Mouse (Mus musculus) neural tube, embryonic 11.5 days (tissue): ENCODE measurements around the gene Hspa12a. TPM values are rescaled to one million over a fixed set of nuclear protein-coding genes. Genes with fewer than 3 reads are reported as not detected.

Source experiments
- ATAC-seq: fragments of 200-750 bp; cut with Nextera tagmentation; 2 replicates; pipeline ENCODE4 v1.8.0; 2017; ENCODE audit warnings: moderate number of reproducible peaks, mild to moderate bottlenecking, moderate TSS enrichment, moderate library complexity; ENCODE audit not compliant: insufficient read depth, low FRiP score, low TSS enrichment
- DNase-seq: peaks from one replicate; pipeline ENCODE4 v3.0.0-alpha.2; 2015; ENCODE audit warnings: low spot score
- H3K27ac ChIP-seq: fragments of 300-500 bp; sonication (generic); 2 replicates; pipeline ENCODE4 v1.5.1; 2014; ENCODE audit warnings: low read depth, mild to moderate bottlenecking, low read length
- H3K27me3 ChIP-seq: fragments of 300-500 bp; sonication (generic); 2 replicates; pipeline ENCODE4 v1.6.1; 2014; ENCODE audit warnings: mild to moderate bottlenecking, low read length, mixed read lengths; ENCODE audit not compliant: control insufficient read depth, insufficient read depth
- H3K36me3 ChIP-seq: fragments of 300-500 bp; sonication (generic); 2 replicates; pipeline ENCODE4 v1.6.1; 2014; ENCODE audit warnings: mild to moderate bottlenecking, low read length, moderate library complexity, mixed read lengths; ENCODE audit not compliant: control insufficient read depth, insufficient read depth
- H3K4me1 ChIP-seq: fragments of 300-500 bp; sonication (generic); 2 replicates; pipeline ENCODE4 v1.6.1; 2014; ENCODE audit warnings: low read length, mixed read lengths; ENCODE audit not compliant: control insufficient read depth, insufficient read depth
- H3K4me2 ChIP-seq: fragments of 300-500 bp; sonication (generic); 2 replicates; pipeline ENCODE4 v1.6.1; 2014; ENCODE audit warnings: low read depth, mild to moderate bottlenecking, moderate library complexity
- H3K4me3 ChIP-seq: fragments of 300-500 bp; sonication (generic); 2 replicates; pipeline ENCODE4 v1.5.1; 2014; ENCODE audit warnings: low read depth, low read length
- H3K9ac ChIP-seq: fragments of 300-500 bp; sonication (generic); 2 replicates; pipeline ENCODE4 v1.6.1; 2014; ENCODE audit warnings: mild to moderate bottlenecking, low read length
- H3K9me3 ChIP-seq: fragments of 300-500 bp; sonication (generic); 2 replicates; pipeline ENCODE4 v1.6.1; 2016; ENCODE audit warnings: low read length; ENCODE audit not compliant: control insufficient read depth
- WGBS: fragments of 180-500 bp; shearing (Covaris S2); extraction: QIAGEN DNeasy Blood & Tissue Kit; methylation state at CpG from one replicate; pipeline ENCODE4 v1.1.7; 2014; 5-methylcytosine and 5-hydroxymethylcytosine counted together
- polyA plus RNA-seq: library from polyadenylated mRNA; unstranded; fragments of >200 nt; fragmentation: Nextera tagmentation; extraction: Ambion mirVana; gene quantifications from 2 replicates; pipeline ENCODE4 v1.2.1, GENCODE M21; 2014

The Hspa12a gene
- polyA plus RNA-seq, 1 experiment from 2014 or later, result 27.8 TPM

- Histone ChIP-seq H3K4me3 (no peak overlapping the region), H3K27me3 (no peaks in the 10 kb centered on the region), H3K4me2 (no peak overlapping the region), H3K36me3 (no peaks in the 10 kb centered on the region), H3K9me3 (no peaks in the 10 kb centered on the region), H3K27ac (no peak overlapping the region), H3K4me1 (no peaks in the 10 kb centered on the region), H3K9ac (no peak overlapping the region)
- no peak for DNase-seq
- 81% methylated on average over 11 of the region's 11 CpGs for WGBS
- no peak for ATAC-seq
Measured at GRCm38 (mm10) chr19:58872381-58873259, 70.8 kb downstream of the Hspa12a start.

GRCm38 (mm10) chr19:58871878-58872277 is 71.6 kb downstream of the Hspa12a start:
- DNase-seq, result no peak
- Histone ChIP-seq H3K4me3 (no peak overlapping the region), H3K9ac (no peak overlapping the region), H3K36me3 (no peaks in the 10 kb centered on the region), H3K4me1 (no peaks in the 10 kb centered on the region), H3K27me3 (no peaks in the 10 kb centered on the region), H3K4me2 (no peak overlapping the region), H3K9me3 (no peaks in the 10 kb centered on the region), H3K27ac (no peak overlapping the region)
- no peak for ATAC-seq
- WGBS, result 70% methylated on average over 6 of the region's 6 CpGs

- Histone ChIP-seq H3K4me1 (no peaks in the 10 kb centered on the region), H3K36me3 (no peaks in the 10 kb centered on the region), H3K9ac (no peak overlapping the region), H3K27me3 (no peaks in the 10 kb centered on the region), H3K4me2 (no peak overlapping the region), H3K4me3 (no peak overlapping the region), H3K27ac (no peak overlapping the region), H3K9me3 (no peaks in the 10 kb centered on the region)
- WGBS, result 54% methylated on average over 4 of the region's 4 CpGs
- no peak for DNase-seq
- ATAC-seq, result no peak
Measured at GRCm38 (mm10) chr19:58866651-58867050, 76.8 kb downstream of the Hspa12a start.

GRCm38 (mm10) chr19:58865224-58865623 is 78.2 kb downstream of the Hspa12a start:
- ATAC-seq (no peak), DNase-seq (no peak)
- no peak overlapping the region for H3K27ac ChIP-seq
- no peak overlapping the region for H3K4me3 ChIP-seq
- H3K9ac ChIP-seq, result no peak overlapping the region
- peaks cover 4% of the 10 kb centered on the region for H3K4me1 ChIP-seq
- H3K27me3 ChIP-seq, result no peaks in the 10 kb centered on the region
- H3K36me3 ChIP-seq, result no peaks in the 10 kb centered on the region
- no peaks in the 10 kb centered on the region for H3K9me3 ChIP-seq
- H3K4me2 ChIP-seq, result no peak overlapping the region
- 35% methylated on average over 5 of the region's 5 CpGs for WGBS

- Histone ChIP-seq H3K4me1 (peaks cover 10% of the 10 kb centered on the region), H3K9me3 (no peaks in the 10 kb centered on the region), H3K36me3 (no peaks in the 10 kb centered on the region), H3K4me3 (no peak overlapping the region), H3K4me2 (no peak overlapping the region), H3K27me3 (no peaks in the 10 kb centered on the region), H3K27ac (no peak overlapping the region), H3K9ac (no peak overlapping the region)
- ATAC-seq, result no peak
- no peak for DNase-seq
- 89% methylated on average over 1 of the region's 1 CpGs for WGBS
Measured at GRCm38 (mm10) chr19:58864006-58864573, 79.4 kb downstream of the Hspa12a start.

- ATAC-seq, result no peak; the same call in 1 of the 2 replicates
- Histone ChIP-seq H3K9ac (no peak overlapping the region; the same call in 1 of the 2 replicates), H3K4me1 (peaks cover 10% of the 10 kb centered on the region), H3K9me3 (no peaks in the 10 kb centered on the region), H3K36me3 (no peaks in the 10 kb centered on the region), H3K4me3 (peak overlapping the region; percentile 62), H3K4me2 (peak overlapping the region; percentile 74), H3K27me3 (no peaks in the 10 kb centered on the region), H3K27ac (peak overlapping the region; percentile 83)
- no peak for DNase-seq
- 17% methylated on average over 12 of the region's 12 CpGs for WGBS
Measured at GRCm38 (mm10) chr19:58861174-58861760, 82.2 kb downstream of the Hspa12a start.

GRCm38 (mm10) chr19:58860255-58861173 is 82.9 kb downstream of the Hspa12a start:
- WGBS, result under 1% methylated on average over 46 of the region's 46 CpGs
- Histone ChIP-seq H3K36me3 (no peaks in the 10 kb centered on the region), H3K4me2 (peak overlapping the region; percentile 74), H3K9ac (peak overlapping the region; percentile 68), H3K27me3 (no peaks in the 10 kb centered on the region), H3K9me3 (no peaks in the 10 kb centered on the region), H3K4me1 (peaks cover 10% of the 10 kb centered on the region), H3K27ac (peak overlapping the region; percentile 83), H3K4me3 (peak overlapping the region; percentile 62)
- peak; percentile 91 for ATAC-seq
- DNase-seq, result peak; percentile 91

GRCm38 (mm10) chr19:58859831-58860254 is 83.6 kb downstream of the Hspa12a start:
- no peaks in the 10 kb centered on the region for H3K36me3 ChIP-seq
- WGBS, result 2% methylated on average over 14 of the region's 14 CpGs
- peaks cover 10% of the 10 kb centered on the region for H3K4me1 ChIP-seq
- H3K27ac ChIP-seq, result peak overlapping the region; percentile 83
- peak overlapping the region; percentile 68 for H3K9ac ChIP-seq
- peak overlapping the region; percentile 62 for H3K4me3 ChIP-seq
- ATAC-seq (no peak), DNase-seq (peak; percentile 42)
- peak overlapping the region; percentile 74 for H3K4me2 ChIP-seq
- no peaks in the 10 kb centered on the region for H3K9me3 ChIP-seq
- no peaks in the 10 kb centered on the region for H3K27me3 ChIP-seq
